Mouse (Mus musculus) forebrain, embryonic 15.5 days (tissue): ENCODE results near the gene Wdr76. TPM values are rescaled to one million over a fixed set of nuclear protein-coding genes. Genes with fewer than 3 reads are reported as not detected.

Experiments used
- ATAC-seq: fragments of 200-750 bp; cut with Nextera tagmentation; replicated peaks from 2 replicates; pipeline ENCODE4 v1.8.0; 2017; ENCODE audit warnings: mild to moderate bottlenecking, moderate TSS enrichment, moderate library complexity
- H3K27ac ChIP-seq: fragments of 300-500 bp; sonication (generic); replicated peaks from 2 replicates; pipeline ENCODE4 v1.5.1; 2015; ENCODE audit warnings: mild to moderate bottlenecking, inconsistent platforms
- H3K27me3 ChIP-seq: fragments of 300-500 bp; sonication (generic); 2 replicates; pipeline ENCODE4 v1.6.1; 2015; ENCODE audit warnings: inconsistent platforms
- H3K36me3 ChIP-seq: fragments of 300-500 bp; sonication (generic); 2 replicates; pipeline ENCODE4 v1.6.1; 2015; ENCODE audit warnings: mild to moderate bottlenecking, inconsistent platforms
- H3K4me1 ChIP-seq: fragments of 300-500 bp; sonication (generic); 2 replicates; pipeline ENCODE4 v1.6.1; 2015; ENCODE audit warnings: inconsistent platforms
- H3K4me2 ChIP-seq: fragments of 300-500 bp; sonication (generic); replicated peaks from 2 replicates; pipeline ENCODE4 v1.6.1; 2015; ENCODE audit warnings: mild to moderate bottlenecking, inconsistent platforms
- H3K4me3 ChIP-seq: fragments of 300-500 bp; sonication (generic); 2 replicates; pipeline ENCODE4 v1.5.1; 2015; ENCODE audit warnings: mild to moderate bottlenecking, inconsistent platforms
- H3K9ac ChIP-seq: fragments of 300-500 bp; sonication (generic); replicated peaks from 2 replicates; pipeline ENCODE4 v1.6.1; 2015; ENCODE audit warnings: mild to moderate bottlenecking, inconsistent platforms
- H3K9me3 ChIP-seq: fragments of 300-500 bp; sonication (generic); 2 replicates; pipeline ENCODE4 v1.6.1; 2016; ENCODE audit warnings: inconsistent platforms
- WGBS: fragments of 180-500 bp; shearing (Covaris S2); methylation state at CpG from one replicate; pipeline ENCODE4 v1.1.7; 2015; ENCODE audit warnings: mixed read lengths; 5-methylcytosine and 5-hydroxymethylcytosine counted together
- polyA plus RNA-seq: library from polyadenylated mRNA; unstranded; fragments of >200 nt; fragmentation: Nextera tagmentation; extraction: Ambion mirVana; gene quantifications from 2 replicates; pipeline ENCODE4 v1.2.1, GENCODE M21; 2015

The Wdr76 gene
- polyA plus RNA-seq, 1 experiment from 2014 or later, result 7.2 TPM

DNA sequence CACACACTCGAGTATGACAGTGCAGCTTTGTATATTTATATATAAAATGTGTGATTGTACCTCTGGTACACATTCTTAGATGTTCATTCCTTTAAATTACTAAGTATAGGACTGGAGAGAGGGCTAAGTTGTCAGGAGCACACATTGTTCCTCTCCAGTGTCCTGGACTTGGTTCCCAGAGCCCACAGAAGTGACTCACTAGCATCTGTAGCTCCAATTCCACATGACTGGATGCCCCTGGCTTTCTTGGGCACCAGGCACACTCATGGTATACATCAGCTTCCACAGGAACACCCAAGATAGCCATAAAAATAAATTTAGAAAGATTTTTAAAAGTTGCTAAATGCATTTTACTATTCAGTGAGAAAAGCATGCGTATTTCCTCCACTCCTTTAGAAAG lies 18.5 kb downstream of the Wdr76 start:
- no peaks in the 10 kb centered on the region for H3K27me3 ChIP-seq
- no peak for ATAC-seq
- no peak overlapping the region for H3K4me2 ChIP-seq
- H3K4me1 ChIP-seq, result no peaks in the 10 kb centered on the region
- 86% methylated on average over 2 of the region's 2 CpGs for WGBS
- H3K27ac ChIP-seq, result no peak overlapping the region
- no peak overlapping the region for H3K9ac ChIP-seq
- no peak overlapping the region for H3K4me3 ChIP-seq
- peaks cover 3% of the 10 kb centered on the region; the same call in 1 of the 2 replicates for H3K36me3 ChIP-seq
- no peaks in the 10 kb centered on the region for H3K9me3 ChIP-seq

- Histone ChIP-seq H3K9me3 (no peaks in the 10 kb centered on the region), H3K27ac (no peak overlapping the region)
Observed at GRCm38 (mm10) chr2:121544829-121545228, 38.3 kb downstream of the Wdr76 start.

DNA sequence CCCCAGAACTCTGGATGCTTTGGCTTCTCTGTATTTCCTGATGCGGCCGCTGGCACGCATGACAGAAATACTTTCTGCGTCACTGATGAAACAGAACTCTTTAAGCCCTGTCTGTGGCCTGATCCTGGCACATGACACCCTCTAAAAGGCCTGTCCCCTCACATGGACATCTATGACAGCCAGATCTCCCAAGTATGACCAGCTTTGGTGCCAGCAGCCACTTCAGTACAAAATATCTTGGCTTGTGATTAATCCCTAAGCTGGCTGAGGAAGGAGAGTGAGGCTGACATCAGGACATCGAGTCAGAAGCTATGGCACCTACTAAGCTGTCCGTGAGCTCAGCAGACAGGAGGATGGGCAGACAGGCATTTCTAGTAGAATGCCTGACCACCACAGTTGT lies 43.1 kb downstream of the Wdr76 start:
- Histone ChIP-seq H3K27me3 (no peaks in the 10 kb centered on the region), H3K4me1 (no peaks in the 10 kb centered on the region), H3K27ac (no peak overlapping the region), H3K9me3 (no peaks in the 10 kb centered on the region), H3K36me3 (peaks cover 57% of the 10 kb centered on the region), H3K4me2 (no peak overlapping the region), H3K4me3 (no peak overlapping the region), H3K9ac (no peak overlapping the region)
- WGBS, result 91% methylated on average over 6 of the region's 6 CpGs
- no peak for ATAC-seq

More at GRCm38 (mm10) chr2:121544829-121545228, 38.3 kb downstream of the Wdr76 start:
- WGBS, result 88% methylated on average over 3 of the region's 3 CpGs
- Histone ChIP-seq H3K4me3 (no peak overlapping the region), H3K36me3 (peaks cover 64% of the 10 kb centered on the region), H3K4me1 (no peaks in the 10 kb centered on the region), H3K9ac (no peak overlapping the region), H3K4me2 (no peak overlapping the region), H3K27me3 (no peaks in the 10 kb centered on the region)
- ATAC-seq, result no peak

GRCm38 (mm10) chr2:121551271-121551670 lies 44.7 kb downstream of the Wdr76 start:
- no peak for ATAC-seq
- no peak overlapping the region for H3K27ac ChIP-seq
- H3K4me1 ChIP-seq, result no peaks in the 10 kb centered on the region
- 87% methylated on average over 8 of the region's 8 CpGs for WGBS
- no peak overlapping the region for H3K9ac ChIP-seq
- no peaks in the 10 kb centered on the region for H3K9me3 ChIP-seq
- H3K27me3 ChIP-seq, result no peaks in the 10 kb centered on the region
- H3K4me2 ChIP-seq, result no peak overlapping the region
- H3K36me3 ChIP-seq, result peaks cover 58% of the 10 kb centered on the region
- no peak overlapping the region for H3K4me3 ChIP-seq

DNA sequence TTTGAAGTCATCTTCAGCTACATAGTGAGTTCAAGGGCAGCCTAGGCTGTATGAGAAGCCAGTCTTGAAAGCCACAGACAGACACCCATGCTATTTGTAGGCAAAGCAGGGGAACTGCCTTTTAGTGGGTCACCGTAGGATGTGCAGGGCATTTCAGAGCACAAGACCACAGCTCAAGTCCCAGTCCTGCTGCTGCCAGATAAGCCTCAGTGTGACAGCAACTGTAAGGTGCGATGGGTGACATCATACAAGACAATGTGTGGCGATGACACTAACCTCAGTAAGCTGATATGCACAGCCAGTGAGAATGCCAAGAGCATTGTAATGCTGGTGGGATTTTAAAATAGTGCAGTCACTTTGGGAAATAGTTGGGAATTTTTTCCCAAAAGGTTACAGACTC lies 56.6 kb downstream of the Wdr76 start:
- no peak for ATAC-seq
- no peaks in the 10 kb centered on the region for H3K9me3 ChIP-seq
- H3K36me3 ChIP-seq, result peaks cover 15% of the 10 kb centered on the region; the same call in 1 of the 2 replicates
- H3K27ac ChIP-seq, result no peak overlapping the region
- no peaks in the 10 kb centered on the region for H3K27me3 ChIP-seq
- H3K4me3 ChIP-seq, result no peak overlapping the region
- H3K9ac ChIP-seq, result no peak overlapping the region
- WGBS, result 96% methylated on average over 3 of the region's 3 CpGs
- H3K4me2 ChIP-seq, result no peak overlapping the region
- no peaks in the 10 kb centered on the region for H3K4me1 ChIP-seq

DNA sequence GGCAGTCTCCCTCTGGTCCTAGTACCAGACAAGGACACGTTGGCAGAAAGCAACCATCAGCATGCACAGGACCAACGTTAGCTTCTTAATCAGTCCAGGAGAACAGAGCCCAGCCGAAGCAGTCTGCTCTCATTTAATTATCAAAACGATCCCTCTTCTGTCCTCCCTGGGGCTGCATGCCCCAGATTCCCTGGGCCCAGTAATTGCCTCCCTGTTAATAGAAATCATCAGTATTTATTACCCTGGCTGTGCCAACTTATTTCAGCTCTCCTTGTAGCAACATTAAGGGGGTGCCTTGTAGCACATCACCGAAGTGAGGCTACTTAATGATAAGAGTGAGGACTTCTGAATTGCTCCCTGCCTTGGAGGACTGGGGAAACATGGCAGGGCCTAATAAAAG lies 59.4 kb downstream of the Wdr76 start:
- no peak overlapping the region for H3K27ac ChIP-seq
- H3K4me3 ChIP-seq, result no peak overlapping the region
- WGBS, result 46% methylated on average over 5 of the region's 5 CpGs
- H3K27me3 ChIP-seq, result no peaks in the 10 kb centered on the region
- no peak overlapping the region for H3K9ac ChIP-seq
- no peak for ATAC-seq
- H3K9me3 ChIP-seq, result no peaks in the 10 kb centered on the region
- H3K36me3 ChIP-seq, result peaks cover 22% of the 10 kb centered on the region; the same call in 1 of the 2 replicates
- H3K4me2 ChIP-seq, result no peak overlapping the region
- no peaks in the 10 kb centered on the region for H3K4me1 ChIP-seq

GRCm38 (mm10) chr2:121570049-121570448 lies 63.5 kb downstream of the Wdr76 start:
- Histone ChIP-seq H3K36me3 (peaks cover 35% of the 10 kb centered on the region; the same call in 1 of the 2 replicates), H3K9me3 (no peaks in the 10 kb centered on the region), H3K4me1 (no peaks in the 10 kb centered on the region), H3K9ac (no peak overlapping the region), H3K4me3 (no peak overlapping the region), H3K27me3 (no peaks in the 10 kb centered on the region), H3K4me2 (no peak overlapping the region), H3K27ac (no peak overlapping the region)
- ATAC-seq, result no peak
- WGBS, result 99% methylated on average over 3 of the region's 3 CpGs

- 80% methylated on average over 8 of the region's 8 CpGs for WGBS
- Histone ChIP-seq H3K27ac (no peak overlapping the region), H3K4me2 (no peak overlapping the region), H3K4me3 (no peak overlapping the region), H3K36me3 (peaks cover 35% of the 10 kb centered on the region; the same call in 1 of the 2 replicates), H3K9ac (no peak overlapping the region), H3K4me1 (no peaks in the 10 kb centered on the region), H3K27me3 (no peaks in the 10 kb centered on the region), H3K9me3 (no peaks in the 10 kb centered on the region)
- no peak; the same call in 1 of the 2 replicates for ATAC-seq
Observed at GRCm38 (mm10) chr2:121570999-121571655, 64.6 kb downstream of the Wdr76 start.

GRCm38 (mm10) chr2:121571780-121572179 lies 65.3 kb downstream of the Wdr76 start:
- peak; percentile 88 for ATAC-seq
- H3K9ac ChIP-seq, result no peak overlapping the region
- no peaks in the 10 kb centered on the region for H3K4me1 ChIP-seq
- no peak overlapping the region for H3K27ac ChIP-seq
- H3K9me3 ChIP-seq, result no peaks in the 10 kb centered on the region
- H3K4me2 ChIP-seq, result no peak overlapping the region
- 29% methylated on average over 7 of the region's 7 CpGs for WGBS
- H3K27me3 ChIP-seq, result no peaks in the 10 kb centered on the region
- H3K36me3 ChIP-seq, result peaks cover 31% of the 10 kb centered on the region; the same call in 1 of the 2 replicates
- no peak overlapping the region for H3K4me3 ChIP-seq

GRCm38 (mm10) chr2:121574066-121574630 lies 67.6 kb downstream of the Wdr76 start:
- ATAC-seq, result no peak
- Histone ChIP-seq H3K4me2 (no peak overlapping the region), H3K4me1 (no peaks in the 10 kb centered on the region), H3K4me3 (no peak overlapping the region), H3K27me3 (no peaks in the 10 kb centered on the region), H3K9ac (no peak overlapping the region), H3K36me3 (peaks cover 23% of the 10 kb centered on the region; the same call in 1 of the 2 replicates), H3K27ac (no peak overlapping the region), H3K9me3 (no peaks in the 10 kb centered on the region)
- WGBS, result 75% methylated on average over 9 of the region's 9 CpGs

DNA sequence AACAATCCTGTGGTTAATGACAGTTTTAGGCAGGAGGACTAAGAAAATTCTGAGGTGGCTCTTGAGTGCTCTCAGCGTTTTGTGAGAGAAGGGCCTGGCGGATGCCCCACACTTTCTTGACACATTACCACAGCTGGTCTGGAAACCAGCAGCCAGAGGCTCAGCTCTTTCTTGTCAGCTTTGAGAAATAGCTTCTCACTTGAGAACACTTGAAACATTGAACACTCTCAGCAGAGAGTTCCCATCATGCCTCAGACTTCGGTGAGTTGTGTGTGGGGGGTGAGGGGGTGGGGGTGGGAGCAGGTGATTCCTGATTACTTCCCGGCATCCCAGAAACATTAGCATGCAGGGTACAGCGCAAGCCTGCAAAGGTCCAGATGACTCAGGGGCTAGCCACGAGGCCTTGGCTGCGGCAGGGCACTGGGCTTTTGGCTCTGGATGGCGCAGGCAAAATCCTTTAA lies 69.2 kb downstream of the Wdr76 start:
- Histone ChIP-seq H3K27ac (no peak overlapping the region), H3K4me3 (no peak overlapping the region), H3K4me2 (no peak overlapping the region), H3K27me3 (no peaks in the 10 kb centered on the region), H3K9ac (no peak overlapping the region), H3K9me3 (no peaks in the 10 kb centered on the region), H3K4me1 (no peaks in the 10 kb centered on the region), H3K36me3 (peaks cover 15% of the 10 kb centered on the region; the same call in 1 of the 2 replicates)
- WGBS, result 66% methylated on average over 8 of the region's 8 CpGs
- ATAC-seq, result no peak

GRCm38 (mm10) chr2:121582809-121583376 lies 76.4 kb downstream of the Wdr76 start:
- Histone ChIP-seq H3K36me3 (no peaks in the 10 kb centered on the region), H3K4me2 (no peak overlapping the region), H3K27me3 (no peaks in the 10 kb centered on the region), H3K27ac (0 out of 2 replicates have a peak overlapping the region, but pooled peaks have one; percentile 20), H3K4me3 (no peak overlapping the region), H3K9ac (no peak overlapping the region), H3K9me3 (no peaks in the 10 kb centered on the region), H3K4me1 (peaks cover 16% of the 10 kb centered on the region)
- ATAC-seq, result no peak; the same call in 1 of the 2 replicates
- 67% methylated on average over 13 of the region's 13 CpGs for WGBS
